Mouse (Mus musculus) frontal cortex, postnatal 36 days (tissue): ENCODE results near the gene Ahnak2.

Source experiments
- DNase-seq, 2 experiments: peaks; one replicate each; pipeline ENCODE4 v3.0.0; 2022; ENCODE audit warnings: low spot score in 2 of 2

The Ahnak2 gene

GRCm38 (mm10) chr12:112760154-112760926 is 42.1 kb downstream of the Ahnak2 start, which contains the start of gene Pld4:
TSS of gene Pld4 (plus strand) at chr12:112760655.
- DNase-seq = no peak

DNA sequence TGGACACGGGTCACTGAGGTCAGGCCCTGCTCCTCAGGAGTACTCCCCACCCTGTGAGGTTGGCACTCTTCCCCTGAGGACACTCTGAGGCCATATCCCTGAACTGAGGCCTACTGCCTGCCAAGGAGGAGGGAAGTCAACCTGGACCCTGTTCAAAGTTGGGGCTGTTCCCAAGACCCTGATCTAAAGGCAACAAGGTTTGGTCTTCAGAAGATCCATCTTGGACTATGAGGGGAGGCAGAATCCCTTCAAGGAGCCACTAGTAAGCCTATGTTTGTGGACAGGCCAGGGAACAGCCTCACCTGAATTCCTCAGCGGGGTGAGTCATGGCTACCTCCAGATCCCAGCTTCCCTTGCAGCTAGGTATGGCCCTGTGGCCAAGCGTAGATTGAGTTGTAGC is 43.0 kb downstream of the Ahnak2 start:
- no peak for DNase-seq

DNA sequence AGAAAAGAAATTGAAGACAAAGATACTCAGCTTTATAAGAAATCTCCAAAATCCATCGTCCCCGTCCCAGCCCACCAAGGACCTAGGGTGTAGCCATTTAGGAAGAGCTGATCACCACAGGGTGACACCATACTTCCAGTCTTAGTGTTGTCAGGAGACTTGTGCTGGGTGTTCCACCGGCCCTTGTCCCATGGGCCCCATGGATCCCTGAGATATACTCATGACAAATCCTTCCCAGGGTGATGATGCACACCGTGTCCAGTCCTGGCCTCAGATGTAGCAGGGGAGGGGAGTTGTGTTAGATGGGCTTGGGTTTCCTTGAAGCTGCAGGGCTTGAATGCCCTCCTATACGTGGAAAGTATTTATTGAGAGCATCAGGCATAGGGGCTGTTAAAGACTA is 44.6 kb downstream of the Ahnak2 start:
- DNase-seq = no peak

GRCm38 (mm10) chr12:112755900-112756299 is 46.6 kb downstream of the Ahnak2 start:
- no peak for DNase-seq

DNA sequence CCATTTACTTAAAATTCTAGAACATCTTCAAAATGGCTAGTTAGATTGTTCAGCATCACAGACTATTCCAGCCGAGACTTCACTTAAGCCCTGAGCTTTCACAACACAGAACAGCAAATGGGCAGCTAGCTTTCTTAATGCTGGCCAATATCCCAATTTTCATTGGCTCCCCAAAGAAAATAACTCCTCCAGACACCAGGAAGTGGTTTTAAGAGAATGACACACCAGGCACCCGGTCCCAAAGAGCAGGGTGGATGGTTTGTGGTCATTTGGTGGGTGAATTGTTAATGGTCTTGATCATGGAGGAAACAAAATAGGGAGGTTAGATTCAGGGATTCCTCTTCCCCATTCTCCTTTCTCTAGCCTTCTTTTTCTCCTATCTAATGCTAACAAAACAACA is 50.1 kb downstream of the Ahnak2 start:
- no peak for DNase-seq

DNA sequence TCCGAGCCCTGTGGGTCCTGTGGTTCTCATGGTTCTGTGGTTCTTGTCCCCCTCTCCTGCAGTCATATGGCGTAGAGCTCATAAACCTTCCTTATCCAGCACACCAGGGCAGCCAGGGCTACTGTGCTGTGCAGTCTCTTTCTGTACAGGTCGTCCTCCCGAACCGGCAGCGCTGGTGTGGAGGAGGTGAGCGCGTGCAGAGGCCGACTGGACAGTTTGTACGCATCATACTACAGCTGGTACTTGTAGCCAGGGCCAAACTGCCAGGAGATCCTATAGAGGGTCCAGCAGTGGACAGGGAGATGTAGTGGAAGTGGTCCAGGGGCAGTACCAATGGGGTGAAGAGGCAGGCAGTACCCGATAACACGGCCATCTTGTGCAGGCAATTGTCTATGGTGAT is 51.5 kb downstream of the Ahnak2 start:
- no peak for DNase-seq

- no peak for DNase-seq
These were observed 54.9 kb downstream of the Ahnak2 start for GRCm38 (mm10) chr12:112747606-112747970.

- peak in 1 of 2 experiments; percentile 62 for DNase-seq
These were observed 55.5 kb downstream of the Ahnak2 start for GRCm38 (mm10) chr12:112746808-112747605.

- no peak for DNase-seq
These were observed 56.0 kb downstream of the Ahnak2 start for GRCm38 (mm10) chr12:112746461-112746807.

- DNase-seq = no peak
These were observed 56.7 kb downstream of the Ahnak2 start for GRCm38 (mm10) chr12:112745716-112746115.

DNA sequence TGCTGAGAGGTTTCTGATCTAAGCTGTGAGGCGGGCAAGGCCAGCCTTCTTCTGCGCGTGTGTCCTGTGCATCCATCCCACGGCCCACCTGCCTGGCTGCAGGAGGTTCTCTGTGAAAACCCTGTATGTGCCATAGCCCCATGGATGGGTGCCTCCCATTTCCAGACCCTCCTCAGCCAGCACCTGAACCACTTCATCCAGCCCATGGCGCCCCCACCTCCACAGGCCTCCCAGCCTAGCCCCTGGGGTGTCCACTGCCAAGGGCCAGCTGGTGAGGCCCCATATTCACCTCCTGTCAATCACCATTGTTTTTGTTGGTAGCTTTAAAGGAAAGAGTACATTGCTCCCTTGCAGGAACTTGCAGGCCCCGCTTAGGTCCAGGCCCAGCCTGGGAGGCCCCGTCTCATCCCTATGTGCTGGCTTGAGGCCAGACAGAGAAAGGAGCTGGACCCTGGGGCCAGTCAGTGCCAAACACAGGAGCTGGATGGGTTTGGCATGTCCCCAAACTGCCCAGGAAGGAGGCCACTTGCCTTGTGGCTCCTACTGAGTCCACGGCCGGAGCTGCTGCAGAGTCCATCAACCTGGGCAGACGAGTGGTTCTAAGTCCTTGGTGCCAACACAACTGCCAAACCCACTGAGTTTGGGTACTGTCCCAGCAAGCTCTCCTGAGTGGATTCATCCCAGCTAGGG is 57.4 kb downstream of the Ahnak2 start:
- no peak for DNase-seq

DNA sequence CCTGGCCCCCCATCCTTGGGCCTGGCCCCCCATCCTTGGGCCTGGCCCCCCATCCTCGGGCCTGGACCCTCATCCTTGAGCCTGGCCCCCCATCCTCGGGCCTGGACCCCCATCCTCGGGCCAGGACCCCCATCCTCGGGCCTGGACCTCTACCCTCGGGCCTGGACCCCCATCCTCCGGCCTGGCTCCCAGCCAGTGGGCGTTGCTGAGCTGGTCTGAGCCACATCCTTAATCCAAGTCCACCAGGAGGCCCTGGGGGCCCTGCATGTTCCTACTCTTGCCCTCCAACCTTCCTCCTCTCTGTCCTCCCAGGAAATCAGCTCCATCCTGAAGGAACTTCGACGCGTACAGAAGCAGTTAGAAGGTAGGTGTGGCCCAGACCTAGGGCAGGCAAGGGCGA is 58.2 kb downstream of the Ahnak2 start:
- no peak for DNase-seq

DNA sequence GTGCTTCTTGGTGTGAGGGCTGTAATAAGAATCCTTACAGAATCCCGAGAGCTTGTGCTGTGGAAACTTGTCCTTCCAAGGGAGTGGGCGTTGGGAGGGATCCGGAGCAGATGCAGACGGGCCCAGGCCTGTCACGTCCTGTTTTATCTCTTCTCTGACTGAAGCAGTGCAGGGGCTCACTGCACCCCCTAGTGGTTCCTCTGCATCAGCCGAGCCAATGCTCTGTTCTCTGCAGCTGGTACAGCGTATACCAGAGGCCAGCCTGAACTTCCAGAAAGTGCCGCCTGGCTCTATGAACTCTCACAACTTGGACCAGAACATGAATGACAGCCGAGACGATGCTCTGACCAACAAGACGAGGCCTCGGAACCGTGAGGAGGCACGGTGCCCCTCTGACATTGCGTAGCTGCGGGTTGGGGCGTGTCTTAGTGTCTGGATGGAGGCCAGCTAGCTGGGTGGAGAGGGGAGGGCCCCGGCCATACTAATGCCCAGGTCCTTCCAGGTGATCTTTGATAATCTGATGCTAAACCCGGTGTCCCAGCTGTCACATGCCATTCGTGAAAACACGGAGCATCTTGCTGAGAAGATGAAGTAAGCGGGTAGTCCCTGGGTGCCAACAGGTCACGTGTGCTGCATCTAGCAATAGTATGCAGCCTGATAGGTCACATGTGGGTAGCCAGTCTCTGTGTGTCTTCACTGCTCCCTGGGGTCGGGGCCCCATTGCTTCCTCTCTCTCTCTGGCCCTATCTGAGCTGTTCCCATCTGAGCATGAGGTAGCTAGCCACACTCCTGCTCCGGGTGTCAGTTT is 59.1 kb downstream of the Ahnak2 start:
- DNase-seq = peak; percentile 79 to 88

GRCm38 (mm10) chr12:112742768-112743167 is 59.7 kb downstream of the Ahnak2 start:
- no peak for DNase-seq

- no peak for DNase-seq
These were observed 63.4 kb downstream of the Ahnak2 start for GRCm38 (mm10) chr12:112739023-112739568.

- no peak for DNase-seq
These were observed 64.0 kb downstream of the Ahnak2 start for GRCm38 (mm10) chr12:112738281-112739022.

- peak in 1 of 2 experiments; percentile 70 for DNase-seq
These were observed 64.7 kb downstream of the Ahnak2 start for GRCm38 (mm10) chr12:112737761-112738160.

GRCm38 (mm10) chr12:112737081-112737480 is 65.4 kb downstream of the Ahnak2 start:
- no peak for DNase-seq

- DNase-seq = no peak
These were observed 65.9 kb downstream of the Ahnak2 start for GRCm38 (mm10) chr12:112736636-112736925.

DNA sequence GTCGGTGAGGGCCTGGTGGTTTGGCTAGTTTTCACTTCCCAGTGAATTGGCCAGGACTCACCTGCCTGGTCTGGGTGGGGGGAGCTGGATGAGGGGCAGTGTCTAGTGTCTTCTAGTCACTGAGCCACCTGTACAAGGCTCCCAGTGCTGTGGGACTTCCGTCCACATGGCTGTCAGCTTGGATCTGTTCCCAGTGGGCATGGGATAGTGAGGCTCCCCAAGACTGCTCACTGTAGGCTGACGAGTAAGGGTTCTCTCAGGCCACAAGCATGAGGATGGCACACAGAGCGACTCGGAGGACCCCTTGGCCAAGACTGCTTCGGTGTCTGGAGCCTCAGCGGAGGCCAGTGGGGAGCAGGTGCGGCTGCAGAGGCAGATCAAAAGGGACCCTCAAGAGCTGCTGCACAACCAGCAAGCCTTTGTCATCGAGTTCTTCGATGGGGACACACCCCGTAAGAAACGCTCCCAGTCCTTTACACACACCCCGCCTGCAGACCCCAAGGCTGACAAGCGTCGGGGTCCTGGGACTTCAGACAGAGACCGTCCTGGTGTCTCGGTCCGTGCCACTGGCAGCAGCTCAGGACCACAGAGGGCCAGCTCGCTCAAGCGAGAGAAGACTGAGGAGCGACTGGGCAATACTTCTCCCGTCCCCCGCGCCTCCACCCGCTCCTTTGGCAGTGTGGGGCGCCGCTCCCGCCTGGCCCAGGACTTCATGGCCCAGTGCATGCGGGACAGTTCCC is 66.4 kb downstream of the Ahnak2 start:
- no peak for DNase-seq
